Mouse (Mus musculus): ENCODE measurements around the gene Syne1. TPM values are rescaled to one million over a fixed set of nuclear protein-coding genes. Genes with fewer than 3 reads are reported as not detected.

Syne1 gene
- total RNA-seq, 2 experiments from 2014 or later = 17.9 to 23.0 TPM

GRCm38 (mm10) chr10:5163770-5164169 is 387.5 kb downstream of the Syne1 start:
- no peak for DNase-seq (ENCODE audit: low spot score in 2 of 2)

- no peak for DNase-seq (ENCODE audit: low spot score in 2 of 2)
Observed at GRCm38 (mm10) chr10:5163286-5163685, 388.0 kb downstream of the Syne1 start.

- peak; percentile 45 to 71 for DNase-seq (ENCODE audit: low spot score in 2 of 2)
Observed at GRCm38 (mm10) chr10:5161394-5161872, 389.8 kb downstream of the Syne1 start.

- DNase-seq (ENCODE audit: low spot score in 2 of 2) = no peak
Observed at GRCm38 (mm10) chr10:5159679-5160078, 391.6 kb downstream of the Syne1 start.

- DNase-seq (ENCODE audit: low spot score in 2 of 2) = no peak
Observed at GRCm38 (mm10) chr10:5153047-5153446, 398.2 kb downstream of the Syne1 start.

- no peak for DNase-seq (ENCODE audit: low spot score in 2 of 2)
Observed at GRCm38 (mm10) chr10:5141471-5141870, 409.8 kb downstream of the Syne1 start.

GRCm38 (mm10) chr10:5139932-5140264 is 411.4 kb downstream of the Syne1 start:
- no peak for DNase-seq (ENCODE audit: low spot score in 2 of 2)

- no peak for DNase-seq (ENCODE audit: low spot score in 2 of 2)
Observed at GRCm38 (mm10) chr10:5139246-5139931, 411.9 kb downstream of the Syne1 start.

GRCm38 (mm10) chr10:5132050-5132449 is 419.2 kb downstream of the Syne1 start:
- no peak for DNase-seq (ENCODE audit: low spot score in 2 of 2)

- DNase-seq (ENCODE audit: low spot score in 2 of 2) = no peak
Observed at GRCm38 (mm10) chr10:5130495-5130894, 420.8 kb downstream of the Syne1 start.

- DNase-seq (ENCODE audit: low spot score in 2 of 2) = no peak
Observed at GRCm38 (mm10) chr10:5124757-5125156, 426.5 kb downstream of the Syne1 start.

GRCm38 (mm10) chr10:5116720-5117119 is 434.6 kb downstream of the Syne1 start:
- DNase-seq (ENCODE audit: low spot score in 2 of 2) = no peak

GRCm38 (mm10) chr10:5116155-5116554 is 435.1 kb downstream of the Syne1 start:
- no peak for DNase-seq (ENCODE audit: low spot score in 2 of 2)

- no peak for DNase-seq (ENCODE audit: low spot score in 2 of 2)
Observed at GRCm38 (mm10) chr10:5110773-5111172, 440.5 kb downstream of the Syne1 start.

GRCm38 (mm10) chr10:5097754-5098137 is 453.5 kb downstream of the Syne1 start:
- DNase-seq (ENCODE audit: low spot score in 2 of 2) = no peak

GRCm38 (mm10) chr10:5096996-5097753 is 454.1 kb downstream of the Syne1 start:
- DNase-seq (ENCODE audit: low spot score in 2 of 2) = no peak

- DNase-seq (ENCODE audit: low spot score in 2 of 2) = no peak
Observed at GRCm38 (mm10) chr10:5089133-5089532, 462.1 kb downstream of the Syne1 start.

- no peak for DNase-seq (ENCODE audit: low spot score in 2 of 2)
Observed at GRCm38 (mm10) chr10:5087336-5087735, 463.9 kb downstream of the Syne1 start.

GRCm38 (mm10) chr10:5086329-5086728 is 465.0 kb downstream of the Syne1 start:
- no peak for DNase-seq (ENCODE audit: low spot score in 2 of 2)

- DNase-seq (ENCODE audit: low spot score in 2 of 2) = no peak
Observed at GRCm38 (mm10) chr10:5085792-5086191, 465.5 kb downstream of the Syne1 start.

- no peak for DNase-seq (ENCODE audit: low spot score in 2 of 2)
Observed at GRCm38 (mm10) chr10:5083716-5084115, 467.6 kb downstream of the Syne1 start.

- DNase-seq (ENCODE audit: low spot score in 2 of 2) = peak in 1 of 2 experiments; percentile 30
Observed at GRCm38 (mm10) chr10:5079945-5080468, 471.3 kb downstream of the Syne1 start.

Measured in adrenal gland, adult 18-20 months (tissue).